Mouse (Mus musculus): ENCODE results near the gene Lama2. TPM values are rescaled to one million over a fixed set of nuclear protein-coding genes. Genes with fewer than 3 reads are reported as not detected.

Lama2 gene
- polyA plus RNA-seq, 1 experiment from 2014 or later = 33.2 TPM

- ATAC-seq (ENCODE audit: insufficient number of reproducible peaks, insufficient read depth, low FRiP score, low read depth) = no peak
- Histone ChIP-seq H3K36me3 (ENCODE audit: control insufficient read depth, insufficient read depth, low read length) (no peaks in the 10 kb centered on the region), H3K27ac (replicated peaks in 1 of 2; ENCODE audit: control insufficient read depth in 1 of 2, insufficient read depth in 1 of 2, low read depth in 2 of 2, low read length in 2 of 2) (no peak overlapping the region), H3K9ac (ENCODE audit: low read length) (no peak overlapping the region), H3K4me3 (ENCODE audit: control insufficient read depth in 1 of 2, insufficient read depth in 1 of 2, low read depth in 1 of 2, low read length in 2 of 2) (no peak overlapping the region), H3K27me3 (ENCODE audit: control insufficient read depth, insufficient read depth, low read length) (no peaks in the 10 kb centered on the region), H3K9me3 (ENCODE audit: control insufficient read depth, low read length) (no peaks in the 10 kb centered on the region), H3K4me1 (ENCODE audit: control insufficient read depth in 2 of 2, insufficient read depth in 2 of 2, low read length in 2 of 2) (no peaks in the 10 kb centered on the region), H3K4me2 (ENCODE audit: low read length) (no peak overlapping the region)
- WGBS = 61% methylated on average over 1 of the region's 1 CpGs
Observed at GRCm38 (mm10) chr10:27219698-27220097, 399.9 kb downstream of the Lama2 start.

- Histone ChIP-seq H3K9me3 (ENCODE audit: control insufficient read depth, low read length) (no peaks in the 10 kb centered on the region), H3K4me2 (ENCODE audit: low read length) (no peak overlapping the region), H3K4me1 (ENCODE audit: control insufficient read depth in 2 of 2, insufficient read depth in 2 of 2, low read length in 2 of 2) (no peaks in the 10 kb centered on the region), H3K36me3 (ENCODE audit: control insufficient read depth, insufficient read depth, low read length) (no peaks in the 10 kb centered on the region), H3K9ac (ENCODE audit: low read length) (no peak overlapping the region), H3K27ac (replicated peaks in 1 of 2; ENCODE audit: control insufficient read depth in 1 of 2, insufficient read depth in 1 of 2, low read depth in 2 of 2, low read length in 2 of 2) (no peak overlapping the region), H3K4me3 (ENCODE audit: control insufficient read depth in 1 of 2, insufficient read depth in 1 of 2, low read depth in 1 of 2, low read length in 2 of 2) (no peak overlapping the region), H3K27me3 (ENCODE audit: control insufficient read depth, insufficient read depth, low read length) (no peaks in the 10 kb centered on the region)
- no peak for ATAC-seq (ENCODE audit: insufficient number of reproducible peaks, insufficient read depth, low FRiP score, low read depth)
- WGBS = 21% methylated on average over 12 of the region's 12 CpGs
Observed at GRCm38 (mm10) chr10:27207320-27207719, 412.2 kb downstream of the Lama2 start.

GRCm38 (mm10) chr10:27198443-27198842 lies 421.1 kb downstream of the Lama2 start:
- Histone ChIP-seq H3K4me3 (ENCODE audit: control insufficient read depth in 1 of 2, insufficient read depth in 1 of 2, low read depth in 1 of 2, low read length in 2 of 2) (no peak overlapping the region), H3K9ac (ENCODE audit: low read length) (no peak overlapping the region), H3K4me1 (ENCODE audit: control insufficient read depth in 2 of 2, insufficient read depth in 2 of 2, low read length in 2 of 2) (no peaks in the 10 kb centered on the region), H3K9me3 (ENCODE audit: control insufficient read depth, low read length) (no peaks in the 10 kb centered on the region), H3K27me3 (ENCODE audit: control insufficient read depth, insufficient read depth, low read length) (no peaks in the 10 kb centered on the region), H3K27ac (replicated peaks in 1 of 2; ENCODE audit: control insufficient read depth in 1 of 2, insufficient read depth in 1 of 2, low read depth in 2 of 2, low read length in 2 of 2) (no peak overlapping the region), H3K4me2 (ENCODE audit: low read length) (no peak overlapping the region), H3K36me3 (ENCODE audit: control insufficient read depth, insufficient read depth, low read length) (no peaks in the 10 kb centered on the region)
- no peak for ATAC-seq (ENCODE audit: insufficient number of reproducible peaks, insufficient read depth, low FRiP score, low read depth)
- 54% methylated on average over 1 of the region's 1 CpGs for WGBS

- Histone ChIP-seq H3K9me3 (ENCODE audit: control insufficient read depth, low read length) (no peaks in the 10 kb centered on the region), H3K4me3 (ENCODE audit: control insufficient read depth in 1 of 2, insufficient read depth in 1 of 2, low read depth in 1 of 2, low read length in 2 of 2) (no peak overlapping the region), H3K27me3 (ENCODE audit: control insufficient read depth, insufficient read depth, low read length) (no peaks in the 10 kb centered on the region), H3K4me2 (ENCODE audit: low read length) (no peak overlapping the region), H3K4me1 (ENCODE audit: control insufficient read depth in 2 of 2, insufficient read depth in 2 of 2, low read length in 2 of 2) (no peaks in the 10 kb centered on the region), H3K9ac (ENCODE audit: low read length) (no peak overlapping the region), H3K36me3 (ENCODE audit: control insufficient read depth, insufficient read depth, low read length) (no peaks in the 10 kb centered on the region), H3K27ac (replicated peaks in 1 of 2; ENCODE audit: control insufficient read depth in 1 of 2, insufficient read depth in 1 of 2, low read depth in 2 of 2, low read length in 2 of 2) (no peak overlapping the region)
- no peak for ATAC-seq (ENCODE audit: insufficient number of reproducible peaks, insufficient read depth, low FRiP score, low read depth)
- WGBS = 85% methylated on average over 8 of the region's 8 CpGs
Observed at GRCm38 (mm10) chr10:27193986-27194908, 425.3 kb downstream of the Lama2 start.

DNA sequence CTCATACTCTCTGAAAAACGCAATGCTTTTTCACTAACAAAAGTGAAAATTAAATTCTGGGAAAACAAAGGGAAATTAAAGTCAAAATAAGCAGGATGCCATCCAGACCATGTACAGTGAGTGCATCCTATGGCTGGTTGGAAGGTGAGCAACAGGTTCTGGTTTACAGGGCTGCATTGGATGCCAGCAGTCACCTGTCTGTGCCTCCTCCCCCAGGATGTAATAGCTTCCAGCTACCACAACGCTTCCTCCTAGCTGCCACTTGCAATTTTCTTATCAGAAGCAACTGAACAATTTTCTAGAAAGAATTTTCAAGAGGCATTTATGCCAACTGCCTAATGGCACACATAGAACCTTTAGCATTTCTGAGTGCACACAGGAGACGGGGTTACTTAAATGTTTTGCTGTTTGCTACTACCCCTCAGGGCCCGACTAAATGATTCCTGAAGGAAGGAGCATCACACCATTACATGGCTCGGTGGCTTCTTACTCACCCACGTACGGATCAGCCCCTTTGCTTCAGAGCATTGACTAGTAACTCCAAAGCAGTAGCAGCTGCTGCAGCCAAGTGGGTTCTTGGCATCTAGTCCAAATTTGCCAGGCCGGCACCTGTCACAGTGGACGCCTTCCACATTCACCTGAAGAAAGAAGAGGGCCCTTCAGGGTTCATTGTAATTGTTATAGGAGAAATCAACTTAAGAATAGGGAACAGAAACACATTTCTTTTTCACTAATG lies 430.8 kb downstream of the Lama2 start:
- WGBS = 80% methylated on average over 9 of the region's 9 CpGs
- Histone ChIP-seq H3K4me2 (ENCODE audit: low read length) (no peak overlapping the region), H3K27ac (replicated peaks in 1 of 2; ENCODE audit: control insufficient read depth in 1 of 2, insufficient read depth in 1 of 2, low read depth in 2 of 2, low read length in 2 of 2) (no peak overlapping the region), H3K9ac (ENCODE audit: low read length) (no peak overlapping the region), H3K9me3 (ENCODE audit: control insufficient read depth, low read length) (no peaks in the 10 kb centered on the region), H3K4me3 (ENCODE audit: control insufficient read depth in 1 of 2, insufficient read depth in 1 of 2, low read depth in 1 of 2, low read length in 2 of 2) (no peak overlapping the region), H3K36me3 (ENCODE audit: control insufficient read depth, insufficient read depth, low read length) (peaks cover 6% of the 10 kb centered on the region; the same call in 1 of the 2 replicates), H3K27me3 (ENCODE audit: control insufficient read depth, insufficient read depth, low read length) (no peaks in the 10 kb centered on the region), H3K4me1 (ENCODE audit: control insufficient read depth in 2 of 2, insufficient read depth in 2 of 2, low read length in 2 of 2) (no peaks in the 10 kb centered on the region)
- no peak for ATAC-seq (ENCODE audit: insufficient number of reproducible peaks, insufficient read depth, low FRiP score, low read depth)

DNA sequence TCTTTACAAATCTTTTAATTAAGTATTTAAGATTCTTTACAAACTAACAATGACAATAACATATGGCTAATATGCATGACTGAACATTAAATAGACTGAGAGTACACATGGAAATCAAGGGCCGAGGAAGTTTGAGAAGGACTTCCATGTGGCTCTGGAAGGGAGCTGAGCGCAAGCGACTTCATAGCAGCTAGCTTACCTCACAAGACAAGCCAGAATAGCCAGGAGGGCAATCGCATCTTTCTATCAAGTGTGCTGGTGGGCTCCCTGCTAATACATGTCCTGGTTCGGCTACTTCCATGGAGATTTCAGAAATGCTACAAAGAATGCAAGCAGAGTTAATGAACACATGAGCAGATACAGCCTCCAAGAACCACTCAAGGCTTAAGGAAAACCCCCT lies 435.4 kb downstream of the Lama2 start:
- Histone ChIP-seq H3K9ac (ENCODE audit: low read length) (no peak overlapping the region), H3K4me1 (ENCODE audit: control insufficient read depth in 2 of 2, insufficient read depth in 2 of 2, low read length in 2 of 2) (no peaks in the 10 kb centered on the region), H3K4me2 (ENCODE audit: low read length) (no peak overlapping the region), H3K9me3 (ENCODE audit: control insufficient read depth, low read length) (no peaks in the 10 kb centered on the region), H3K27me3 (ENCODE audit: control insufficient read depth, insufficient read depth, low read length) (no peaks in the 10 kb centered on the region), H3K27ac (replicated peaks in 1 of 2; ENCODE audit: control insufficient read depth in 1 of 2, insufficient read depth in 1 of 2, low read depth in 2 of 2, low read length in 2 of 2) (no peak overlapping the region), H3K36me3 (ENCODE audit: control insufficient read depth, insufficient read depth, low read length) (peaks cover 6% of the 10 kb centered on the region; the same call in 1 of the 2 replicates), H3K4me3 (ENCODE audit: control insufficient read depth in 1 of 2, insufficient read depth in 1 of 2, low read depth in 1 of 2, low read length in 2 of 2) (no peak overlapping the region)
- 86% methylated on average over 5 of the region's 5 CpGs for WGBS
- ATAC-seq (ENCODE audit: insufficient number of reproducible peaks, insufficient read depth, low FRiP score, low read depth) = no peak

DNA sequence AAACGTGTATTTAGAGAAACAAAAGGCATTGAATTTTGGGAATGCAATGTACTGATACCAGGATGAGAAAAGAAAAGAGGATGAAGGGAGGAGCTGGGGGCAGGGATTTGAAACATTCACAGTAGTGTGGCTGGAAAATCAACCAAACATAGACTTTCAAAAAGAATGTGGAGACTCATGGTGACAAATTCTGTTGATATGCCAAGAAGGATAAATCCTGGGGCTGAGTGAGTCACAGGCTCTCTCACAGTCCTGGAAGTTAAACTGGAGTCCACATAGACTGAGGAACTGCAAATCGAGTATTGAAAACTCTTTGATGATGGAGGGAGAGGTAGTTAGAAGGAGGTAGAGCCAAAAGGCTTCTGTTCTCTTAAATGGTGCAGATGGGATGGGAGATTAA lies 445.3 kb downstream of the Lama2 start:
- H3K9ac ChIP-seq (ENCODE audit: low read length) = no peak overlapping the region
- H3K27ac ChIP-seq (replicated peaks in 1 of 2; ENCODE audit: control insufficient read depth in 1 of 2, insufficient read depth in 1 of 2, low read depth in 2 of 2, low read length in 2 of 2) = no peak overlapping the region
- H3K9me3 ChIP-seq (ENCODE audit: control insufficient read depth, low read length) = no peaks in the 10 kb centered on the region
- H3K27me3 ChIP-seq (ENCODE audit: control insufficient read depth, insufficient read depth, low read length) = no peaks in the 10 kb centered on the region
- H3K4me3 ChIP-seq (ENCODE audit: control insufficient read depth in 1 of 2, insufficient read depth in 1 of 2, low read depth in 1 of 2, low read length in 2 of 2) = no peak overlapping the region
- no peak for ATAC-seq (ENCODE audit: insufficient number of reproducible peaks, insufficient read depth, low FRiP score, low read depth)
- WGBS = 55% methylated on average over 2 of the region's 2 CpGs
- no peak overlapping the region for H3K4me2 ChIP-seq (ENCODE audit: low read length)
- H3K36me3 ChIP-seq (ENCODE audit: control insufficient read depth, insufficient read depth, low read length) = no peaks in the 10 kb centered on the region
- H3K4me1 ChIP-seq (ENCODE audit: control insufficient read depth in 2 of 2, insufficient read depth in 2 of 2, low read length in 2 of 2) = no peaks in the 10 kb centered on the region

Measured in heart, embryonic 14.5 days (tissue).